Mouse (Mus musculus) stomach, postnatal 0 days (tissue): ENCODE measurements around the gene Akap8l.

ENCODE experiments used
- CTCF ChIP-seq: IDR thresholded peaks from 2 replicates; pipeline ENCODE4 v1.5.1; 2016; ENCODE audit warnings: antibody characterized with exemption, low read depth, mild to moderate bottlenecking, moderate library complexity
- EP300 ChIP-seq: optimal IDR thresholded peaks from 2 replicates; pipeline ENCODE3; 2016; ENCODE audit warnings: antibody characterized with exemption

- TF ChIP-seq CTCF (peak; percentile 22; the same call in 1 of the 2 replicates), EP300 (no peak)
Observed at GRCm38 (mm10) chr17:32317708-32318107, 32.7 kb downstream of the Akap8l start.
